Mouse (Mus musculus) erythroblast, embryonic 14.5 days (primary cell): ENCODE data around the gene Car11.

Source experiments
- GATA1 ChIP-seq: IDR thresholded peaks from 2 replicates; pipeline ENCODE4 v1.6.1; 2012; ENCODE audit warnings: low read length, inconsistent platforms, mixed read lengths
- TAL1 ChIP-seq: IDR thresholded peaks from 3 replicates; pipeline ENCODE4 v1.6.1; 2012; ENCODE audit warnings: low read length, inconsistent platforms, mixed read lengths

GRCm38 (mm10) chr7:45733477-45733876, 33.8 kb downstream of the Car11 start:
- TF ChIP-seq TAL1 (no peak), GATA1 (no peak)
